28 mouse cellular contexts compared by ENCODE assay signal in the genomic region with DNA sequence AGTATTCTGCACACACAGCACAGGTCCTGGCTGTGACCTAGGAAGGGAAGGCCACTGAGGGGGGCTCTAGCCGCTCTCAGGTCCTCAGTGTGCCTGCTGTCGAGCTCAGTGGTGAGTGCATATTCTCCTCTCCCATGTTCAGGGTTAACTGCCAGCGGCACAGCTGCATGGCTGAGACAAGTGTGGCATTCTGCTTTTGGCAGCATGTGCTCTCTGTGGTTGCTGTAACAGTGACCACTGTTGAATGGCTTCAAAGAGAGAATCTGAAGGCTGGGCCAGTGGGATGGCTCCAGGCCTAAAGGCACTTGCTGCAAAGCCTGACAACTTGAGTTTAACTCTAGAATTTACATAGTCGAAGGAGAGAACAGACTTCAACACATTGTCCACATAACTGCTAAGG. TPM values are rescaled to one million over a fixed set of nuclear protein-coding genes. Genes with fewer than 3 reads are reported as not detected.
DNase-seq lines count a peak whose midpoint lies in the region; ATAC-seq and TF ChIP-seq lines count a peak whose summit lies in the region.
"Had no signal": no experiment of that assay in that cellular context is flagged by ENCODE, and none has a peak within 500 bp of the region (broad histone marks: within the 10 kb centered on the region; RNA-seq: fewer than 3 reads in every experiment).

No protein-coding gene starts in this region.

- H3K9ac ChIP-seq in midbrain, postnatal 0 days (replicated peaks; ENCODE audit: low read length, poor library complexity, severe bottlenecking), result no peak overlapping the region
- no peak overlapping the region for H3K9ac ChIP-seq in midbrain, embryonic 14.5 days (replicated peaks; ENCODE audit: low read length)
- H3K9ac ChIP-seq in hindbrain, embryonic 13.5 days, result no peak overlapping the region
- H3K9ac ChIP-seq: embryonic facial prominence, embryonic 12.5 days; heart, embryonic 13.5 days; hindbrain, embryonic 15.5 days; limb, embryonic 15.5 days; liver, embryonic 15.5 days; midbrain, embryonic 12.5 days had no signal

- no peaks in the 10 kb centered on the region for H3K27me3 ChIP-seq in midbrain, postnatal 0 days (ENCODE audit: insufficient read depth, low read length)
- H3K27me3 ChIP-seq in midbrain, embryonic 14.5 days (ENCODE audit: control insufficient read depth, insufficient read depth, low read length), result no peaks in the 10 kb centered on the region
- H3K27me3 ChIP-seq in hindbrain, embryonic 13.5 days, result 0 out of 2 replicates have a peak, but pooled peaks cover 3% of the 10 kb centered on the region
- H3K27me3 ChIP-seq: embryonic facial prominence, embryonic 12.5 days; heart, embryonic 13.5 days; hindbrain, embryonic 15.5 days; limb, embryonic 15.5 days; midbrain, embryonic 12.5 days had no signal

- no peaks in the 10 kb centered on the region for H3K4me1 ChIP-seq in midbrain, postnatal 0 days (ENCODE audit: insufficient read depth, low read length)
- no peaks in the 10 kb centered on the region for H3K4me1 ChIP-seq in midbrain, embryonic 14.5 days (ENCODE audit: control insufficient read depth, insufficient read depth, low read length)
- H3K4me1 ChIP-seq in hindbrain, embryonic 13.5 days (replicated peaks), result no peaks in the 10 kb centered on the region
- H3K4me1 ChIP-seq: embryonic facial prominence, embryonic 12.5 days; heart, embryonic 13.5 days; hindbrain, embryonic 15.5 days; limb, embryonic 15.5 days; liver, embryonic 15.5 days; midbrain, embryonic 12.5 days had no signal

- intact Hi-C loops in gastrocnemius, postnatal 14 days (cut with DNase I; ENCODE audit: low total_unique reads), result no loop called here
- intact Hi-C loops in gastrocnemius, postnatal 36 days (cut with DNase I), result no loop called here

- 56% methylated on average over 4 of the region's 4 CpGs for WGBS in midbrain, postnatal 0 days
- WGBS in midbrain, embryonic 14.5 days, result 72% methylated on average over 4 of the region's 4 CpGs
- WGBS in hindbrain, embryonic 13.5 days, result 73% methylated on average over 4 of the region's 4 CpGs

- no peak for ATAC-seq in midbrain, postnatal 0 days (ENCODE audit: low FRiP score)
- ATAC-seq in midbrain, embryonic 14.5 days (ENCODE audit: low FRiP score, low TSS enrichment), result no peak
- ATAC-seq in hindbrain, embryonic 13.5 days (ENCODE audit: low FRiP score), result no peak
- ATAC-seq: forebrain, embryonic 16.5 days; intestine, embryonic 16.5 days had no signal

- H3K36me3 ChIP-seq in midbrain, postnatal 0 days (ENCODE audit: insufficient read depth, low read length), result no peaks in the 10 kb centered on the region
- H3K36me3 ChIP-seq in midbrain, embryonic 14.5 days (ENCODE audit: control insufficient read depth, insufficient read depth, low read length), result no peaks in the 10 kb centered on the region
- H3K36me3 ChIP-seq in hindbrain, embryonic 13.5 days, result no peaks in the 10 kb centered on the region
- H3K36me3 ChIP-seq: embryonic facial prominence, embryonic 12.5 days; G1E; heart, embryonic 13.5 days; hindbrain, embryonic 15.5 days; limb, embryonic 15.5 days; liver, embryonic 15.5 days; midbrain, embryonic 12.5 days had no signal

- no peaks in the 10 kb centered on the region for H3K9me3 ChIP-seq in midbrain, postnatal 0 days (ENCODE audit: low read length)
- H3K9me3 ChIP-seq in midbrain, embryonic 14.5 days (ENCODE audit: control insufficient read depth, low read length), result no peaks in the 10 kb centered on the region
- H3K9me3 ChIP-seq in hindbrain, embryonic 13.5 days, result no peaks in the 10 kb centered on the region
- H3K9me3 ChIP-seq: embryonic facial prominence, embryonic 12.5 days; G1E; heart, embryonic 13.5 days; hindbrain, embryonic 15.5 days; limb, embryonic 15.5 days; liver, embryonic 15.5 days; midbrain, embryonic 12.5 days had no signal

- H3K4me2 ChIP-seq in midbrain, postnatal 0 days (ENCODE audit: low read depth, low read length, poor library complexity, severe bottlenecking), result no peak overlapping the region
- no peak overlapping the region for H3K4me2 ChIP-seq in midbrain, embryonic 14.5 days (ENCODE audit: low read length)
- H3K4me2 ChIP-seq in hindbrain, embryonic 13.5 days, result no peak overlapping the region
- H3K4me2 ChIP-seq: embryonic facial prominence, embryonic 12.5 days; heart, embryonic 13.5 days; hindbrain, embryonic 15.5 days; limb, embryonic 15.5 days; liver, embryonic 15.5 days; midbrain, embryonic 12.5 days had no signal

- no peak overlapping the region for H3K4me3 ChIP-seq in midbrain, postnatal 0 days (ENCODE audit: low read depth, low read length)
- no peak overlapping the region for H3K4me3 ChIP-seq in midbrain, embryonic 14.5 days (replicated peaks; ENCODE audit: low read depth, low read length)
- no peak overlapping the region for H3K4me3 ChIP-seq in hindbrain, embryonic 13.5 days
- H3K4me3 ChIP-seq: embryonic facial prominence, embryonic 12.5 days; heart, embryonic 13.5 days; hindbrain, embryonic 15.5 days; limb, embryonic 15.5 days; liver, embryonic 15.5 days; midbrain, embryonic 12.5 days had no signal

- peak; percentile 46 for DNase-seq in cerebellum, adult 11-12 months
- no peak for DNase-seq in cerebellum, postnatal 25 days
- peak; percentile 41 for DNase-seq in gastrocnemius, postnatal 14 days
- no peak for DNase-seq in gastrocnemius, postnatal 36 days
- DNase-seq in midbrain, postnatal 0 days (ENCODE audit: low spot score), result peak; percentile 62
- no peak for DNase-seq in midbrain, embryonic 14.5 days
- DNase-seq in spleen, postnatal 14 days (ENCODE audit: low spot score in 2 of 2), result no peak
- DNase-seq: adrenal gland, postnatal 25 days; kidney, postnatal 4 days had no signal

- H3K27ac ChIP-seq in midbrain, postnatal 0 days (ENCODE audit: low read depth, low read length), result no peak overlapping the region
- H3K27ac ChIP-seq in midbrain, embryonic 14.5 days (replicated peaks; ENCODE audit: low read depth, low read length), result no peak overlapping the region
- no peak overlapping the region for H3K27ac ChIP-seq in hindbrain, embryonic 13.5 days
- H3K27ac ChIP-seq: embryonic facial prominence, embryonic 12.5 days; heart, embryonic 13.5 days; hindbrain, embryonic 15.5 days; limb, embryonic 15.5 days; liver, embryonic 15.5 days; midbrain, embryonic 12.5 days had no signal

- TF ChIP-seq CTCF in midbrain, postnatal 0 days (IDR thresholded peaks at IDR 0.05), result no peak

RNA-seq across cellular contexts. Expression of a gene that starts 2.9 kb away (rescaled TPM):
- total RNA-seq in gastrocnemius, postnatal 14 days (2021), result not detected
- not detected for total RNA-seq in gastrocnemius, postnatal 36 days (2021)
- total RNA-seq in midbrain, postnatal 0 days (2014; rRNA removed), result not detected in 2 replicates
- polyA plus RNA-seq in midbrain, postnatal 0 days (2015; fragmentation: Nextera tagmentation; extraction: Ambion mirVana), result not detected in 2 replicates
- polyA plus RNA-seq in midbrain, embryonic 14.5 days (2014; fragmentation: Nextera tagmentation; extraction: Ambion mirVana), result not detected in 2 replicates
- polyA plus RNA-seq in hindbrain, embryonic 13.5 days (2015; fragmentation: Nextera tagmentation; extraction: Ambion mirVana), result not detected in 2 replicates
- total RNA-seq: adrenal gland, postnatal 25 days; heart, postnatal 25 days; layer of hippocampus, postnatal 36 days; left cerebral cortex, postnatal 25 days; megakaryocyte progenitor cell, adult 5-6 weeks had no signal
- polyA plus RNA-seq: embryonic facial prominence, embryonic 12.5 days; forebrain, embryonic 16.5 days; G1E; gonadal fat pad, adult 2 months; heart, embryonic 13.5 days; hindbrain, embryonic 15.5 days; intestine, embryonic 16.5 days; kidney, embryonic 14.5 days; limb, embryonic 15.5 days; liver, embryonic 15.5 days; lung, embryonic 16.5 days; midbrain, embryonic 12.5 days; neural tube, embryonic 14.5 days; stomach, embryonic 16.5 days had no signal

RNA-seq across cellular contexts. Expression of a gene that starts 16.9 kb away (rescaled TPM):
- 1 to 10 TPM; 3.9 to 7.4 TPM for total RNA-seq in gastrocnemius, postnatal 14 days (2021)
- total RNA-seq in gastrocnemius, postnatal 36 days (2021), result 1 to 10 TPM; 2.5 to 2.7 TPM
- total RNA-seq in midbrain, postnatal 0 days (2014; rRNA removed), result 5.5 and 6.8 TPM in 2 replicates
- 4.6 and 5.0 TPM in 2 replicates for polyA plus RNA-seq in midbrain, postnatal 0 days (2015; fragmentation: Nextera tagmentation; extraction: Ambion mirVana)
- 3.5 TPM in 1 of 2 replicates, not detected in the other for polyA plus RNA-seq in midbrain, embryonic 14.5 days (2014; fragmentation: Nextera tagmentation; extraction: Ambion mirVana)
- polyA plus RNA-seq in hindbrain, embryonic 13.5 days (2015; fragmentation: Nextera tagmentation; extraction: Ambion mirVana), result 2.2 and 2.7 TPM in 2 replicates
- total RNA-seq: megakaryocyte progenitor cell, adult 5-6 weeks had no signal
- polyA plus RNA-seq: G1E had no signal

RNA-seq across cellular contexts. Expression of a gene that starts 33.7 kb away (rescaled TPM):
- 1 to 10 TPM; 2.4 to 3.3 TPM for total RNA-seq in gastrocnemius, postnatal 14 days (2021)
- 1 to 10 TPM; 1.7 to 1.9 TPM for total RNA-seq in gastrocnemius, postnatal 36 days (2021)
- total RNA-seq in midbrain, postnatal 0 days (2014; rRNA removed), result 2.8 and 4.1 TPM in 2 replicates
- 1.5 TPM in 2 replicates for polyA plus RNA-seq in midbrain, postnatal 0 days (2015; fragmentation: Nextera tagmentation; extraction: Ambion mirVana)
- polyA plus RNA-seq in midbrain, embryonic 14.5 days (2014; fragmentation: Nextera tagmentation; extraction: Ambion mirVana), result 0.70 and 1.4 TPM in 2 replicates
- polyA plus RNA-seq in hindbrain, embryonic 13.5 days (2015; fragmentation: Nextera tagmentation; extraction: Ambion mirVana), result 3.3 TPM in 2 replicates

Comparison
In these comparisons a context has a peak if more than half of its experiments do, and no peak if none do; other contexts are left out.
1. DNase-seq: peak in cerebellum, adult 11-12 months (single experiment), gastrocnemius, postnatal 14 days (single experiment) and midbrain, postnatal 0 days (single experiment); none in cerebellum, postnatal 25 days (0 of 2), gastrocnemius, postnatal 36 days (0 of 2), midbrain, embryonic 14.5 days (single experiment) and spleen, postnatal 14 days (0 of 2).